Mouse (Mus musculus): ENCODE results near the gene Rnf113a2. TPM values are rescaled to one million over a fixed set of nuclear protein-coding genes. Genes with fewer than 3 reads are reported as not detected.

Gene Rnf113a2
- polyA plus RNA-seq, 1 experiment = 17.8 TPM

GRCm38 (mm10) chr12:84399135-84399534 is 17.9 kb upstream of the Rnf113a2 start:
- no peak overlapping the region; the same call in 1 of the 2 replicates for H3K27ac ChIP-seq (ENCODE audit: control insufficient read depth, insufficient read depth, low read depth, low read length)
- TF ChIP-seq CTCF (IDR thresholded peaks at IDR 0.05; ENCODE audit: control insufficient read depth, insufficient read depth, insufficient replicate concordance, low read depth, low read length) (no peak), POLR2A (IDR thresholded peaks at IDR 0.05; ENCODE audit: control insufficient read depth, low read depth, low read length) (no peak)
- H3K27me3 ChIP-seq (ENCODE audit: control insufficient read depth, insufficient read depth, low read length) = no peaks in the 10 kb centered on the region
- H3K36me3 ChIP-seq (ENCODE audit: control insufficient read depth, insufficient read depth, low read length) = no peaks in the 10 kb centered on the region
- no peaks in the 10 kb centered on the region for H3K4me1 ChIP-seq (ENCODE audit: control insufficient read depth, insufficient read depth, low read length)
- H3K4me3 ChIP-seq (ENCODE audit: control insufficient read depth, low read depth, low read length) = no peak overlapping the region

DNA sequence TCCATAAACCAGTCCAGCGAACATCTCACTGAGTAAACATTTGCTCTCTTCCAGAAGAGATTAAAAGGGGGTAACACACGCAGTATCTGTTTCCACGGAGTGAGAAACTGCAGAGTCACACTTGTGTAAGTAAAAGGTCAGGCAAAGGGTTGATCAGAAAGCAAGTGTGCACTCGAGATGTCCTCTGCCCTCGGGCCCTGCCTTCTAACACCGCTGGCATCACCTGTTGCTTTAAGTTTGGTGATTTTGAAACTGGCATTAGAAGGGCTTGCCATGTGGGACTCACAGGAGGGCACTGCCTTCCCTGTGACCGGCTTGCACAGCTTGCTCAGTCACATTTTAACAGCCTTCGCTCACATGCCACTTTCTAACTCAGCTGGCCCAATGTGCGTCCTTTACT is 17.3 kb upstream of the Rnf113a2 start:
- Histone ChIP-seq H3K27me3 (ENCODE audit: control insufficient read depth, insufficient read depth, low read length) (no peaks in the 10 kb centered on the region), H3K4me3 (ENCODE audit: control insufficient read depth, low read depth, low read length) (no peak overlapping the region), H3K27ac (ENCODE audit: control insufficient read depth, insufficient read depth, low read depth, low read length) (peak overlapping the region; percentile 69), H3K36me3 (ENCODE audit: control insufficient read depth, insufficient read depth, low read length) (no peaks in the 10 kb centered on the region), H3K4me1 (ENCODE audit: control insufficient read depth, insufficient read depth, low read length) (no peaks in the 10 kb centered on the region)
- no peak for TF ChIP-seq POLR2A (IDR thresholded peaks at IDR 0.05; ENCODE audit: control insufficient read depth, low read depth, low read length)
- no peak for TF ChIP-seq CTCF (IDR thresholded peaks at IDR 0.05; ENCODE audit: control insufficient read depth, insufficient read depth, insufficient replicate concordance, low read depth, low read length)

- Histone ChIP-seq H3K4me1 (ENCODE audit: control insufficient read depth, insufficient read depth, low read length) (no peaks in the 10 kb centered on the region), H3K27me3 (ENCODE audit: control insufficient read depth, insufficient read depth, low read length) (no peaks in the 10 kb centered on the region), H3K4me3 (ENCODE audit: control insufficient read depth, low read depth, low read length) (no peak overlapping the region), H3K36me3 (ENCODE audit: control insufficient read depth, insufficient read depth, low read length) (no peaks in the 10 kb centered on the region), H3K27ac (ENCODE audit: control insufficient read depth, insufficient read depth, low read depth, low read length) (peak overlapping the region; percentile 69)
- no peak for TF ChIP-seq POLR2A (IDR thresholded peaks at IDR 0.05; ENCODE audit: control insufficient read depth, low read depth, low read length)
- no peak for TF ChIP-seq CTCF (IDR thresholded peaks at IDR 0.05; ENCODE audit: control insufficient read depth, insufficient read depth, insufficient replicate concordance, low read depth, low read length)
Measured at GRCm38 (mm10) chr12:84400068-84400467, 16.9 kb upstream of the Rnf113a2 start.

DNA sequence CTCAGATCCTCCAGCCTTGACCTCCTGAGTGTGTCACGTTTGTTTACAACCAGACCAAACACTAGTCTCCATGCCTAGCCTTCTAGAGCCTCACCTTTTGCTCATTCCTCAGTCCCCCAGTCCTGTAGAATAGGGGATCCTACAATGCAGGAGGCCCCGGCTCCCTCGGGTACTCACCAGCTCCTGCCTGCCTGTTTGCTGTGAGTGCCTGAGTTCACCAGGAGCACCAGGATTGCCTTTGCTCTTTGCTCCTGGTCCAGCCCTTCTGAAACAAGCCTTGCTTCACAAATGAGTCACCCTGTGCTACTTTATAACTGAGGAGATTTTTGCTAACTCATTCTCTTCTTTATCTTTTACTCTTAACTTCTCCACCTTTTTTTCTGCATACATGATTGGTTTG is 16.3 kb upstream of the Rnf113a2 start:
- no peaks in the 10 kb centered on the region for H3K27me3 ChIP-seq (ENCODE audit: control insufficient read depth, insufficient read depth, low read length)
- no peaks in the 10 kb centered on the region for H3K4me1 ChIP-seq (ENCODE audit: control insufficient read depth, insufficient read depth, low read length)
- no peak overlapping the region for H3K4me3 ChIP-seq (ENCODE audit: control insufficient read depth, low read depth, low read length)
- H3K36me3 ChIP-seq (ENCODE audit: control insufficient read depth, insufficient read depth, low read length) = no peaks in the 10 kb centered on the region
- H3K27ac ChIP-seq (ENCODE audit: control insufficient read depth, insufficient read depth, low read depth, low read length) = peak overlapping the region; percentile 50
- no peak for TF ChIP-seq CTCF (IDR thresholded peaks at IDR 0.05; ENCODE audit: control insufficient read depth, insufficient read depth, insufficient replicate concordance, low read depth, low read length)
- no peak for TF ChIP-seq POLR2A (IDR thresholded peaks at IDR 0.05; ENCODE audit: control insufficient read depth, low read depth, low read length)

- Histone ChIP-seq H3K27ac (ENCODE audit: control insufficient read depth, insufficient read depth, low read depth, low read length) (no peak overlapping the region), H3K4me1 (ENCODE audit: control insufficient read depth, insufficient read depth, low read length) (peaks cover 3% of the 10 kb centered on the region; the same call in 1 of the 2 replicates), H3K36me3 (ENCODE audit: control insufficient read depth, insufficient read depth, low read length) (no peaks in the 10 kb centered on the region), H3K4me3 (ENCODE audit: control insufficient read depth, low read depth, low read length) (no peak overlapping the region), H3K27me3 (ENCODE audit: control insufficient read depth, insufficient read depth, low read length) (no peaks in the 10 kb centered on the region)
- TF ChIP-seq CTCF (IDR thresholded peaks at IDR 0.05; ENCODE audit: control insufficient read depth, insufficient read depth, insufficient replicate concordance, low read depth, low read length) (no peak), POLR2A (IDR thresholded peaks at IDR 0.05; ENCODE audit: control insufficient read depth, low read depth, low read length) (no peak)
Measured at GRCm38 (mm10) chr12:84402923-84403322, 14.1 kb upstream of the Rnf113a2 start.

- H3K4me1 ChIP-seq (ENCODE audit: control insufficient read depth, insufficient read depth, low read length) = peaks cover 3% of the 10 kb centered on the region; the same call in 1 of the 2 replicates
- TF ChIP-seq POLR2A (IDR thresholded peaks at IDR 0.05; ENCODE audit: control insufficient read depth, low read depth, low read length) (no peak), CTCF (IDR thresholded peaks at IDR 0.05; ENCODE audit: control insufficient read depth, insufficient read depth, insufficient replicate concordance, low read depth, low read length) (no peak)
- H3K27me3 ChIP-seq (ENCODE audit: control insufficient read depth, insufficient read depth, low read length) = no peaks in the 10 kb centered on the region
- H3K36me3 ChIP-seq (ENCODE audit: control insufficient read depth, insufficient read depth, low read length) = peaks cover 2% of the 10 kb centered on the region
- H3K27ac ChIP-seq (ENCODE audit: control insufficient read depth, insufficient read depth, low read depth, low read length) = no peak overlapping the region
- no peak overlapping the region for H3K4me3 ChIP-seq (ENCODE audit: control insufficient read depth, low read depth, low read length)
Measured at GRCm38 (mm10) chr12:84404541-84404940, 12.5 kb upstream of the Rnf113a2 start.

GRCm38 (mm10) chr12:84407259-84407658 is 9.7 kb upstream of the Rnf113a2 start:
- H3K27me3 ChIP-seq (ENCODE audit: control insufficient read depth, insufficient read depth, low read length) = no peaks in the 10 kb centered on the region
- peak overlapping the region; percentile 62 for H3K4me3 ChIP-seq (ENCODE audit: control insufficient read depth, low read depth, low read length)
- no peak overlapping the region for H3K27ac ChIP-seq (ENCODE audit: control insufficient read depth, insufficient read depth, low read depth, low read length)
- H3K36me3 ChIP-seq (ENCODE audit: control insufficient read depth, insufficient read depth, low read length) = peaks cover 2% of the 10 kb centered on the region
- no peak for TF ChIP-seq CTCF (IDR thresholded peaks at IDR 0.05; ENCODE audit: control insufficient read depth, insufficient read depth, insufficient replicate concordance, low read depth, low read length)
- no peak for TF ChIP-seq POLR2A (IDR thresholded peaks at IDR 0.05; ENCODE audit: control insufficient read depth, low read depth, low read length)
- peaks cover 3% of the 10 kb centered on the region; the same call in 1 of the 2 replicates for H3K4me1 ChIP-seq (ENCODE audit: control insufficient read depth, insufficient read depth, low read length)
